Mouse (Mus musculus) heart, embryonic 10.5 days (tissue): ENCODE measurements around the gene Gtf3c6. TPM values are rescaled to one million over a fixed set of nuclear protein-coding genes. Genes with fewer than 3 reads are reported as not detected.

ENCODE experiments used
- DNase-seq: peaks from one replicate; pipeline ENCODE4 v3.0.0-alpha.2; 2017; ENCODE audit warnings: low spot score
- H3K27ac ChIP-seq: fragments of 300-500 bp; sonication (generic); 2 replicates; pipeline ENCODE4 v1.5.1; 2016; ENCODE audit warnings: mild to moderate bottlenecking
- H3K27me3 ChIP-seq: fragments of 300-500 bp; sonication (generic); 2 replicates; pipeline ENCODE4 v1.6.1; 2016; ENCODE audit warnings: mild to moderate bottlenecking; ENCODE audit not compliant: poor library complexity, insufficient read depth, severe bottlenecking
- H3K36me3 ChIP-seq: fragments of 300-500 bp; sonication (generic); 2 replicates; pipeline ENCODE4 v1.6.1; 2016; ENCODE audit warnings: mild to moderate bottlenecking, moderate library complexity
- H3K4me1 ChIP-seq: fragments of 300-500 bp; sonication (generic); 2 replicates; pipeline ENCODE4 v1.6.1; 2016; ENCODE audit warnings: mild to moderate bottlenecking
- H3K4me3 ChIP-seq: fragments of 300-500 bp; sonication (generic); 2 replicates; pipeline ENCODE4 v1.5.1; 2016; ENCODE audit warnings: mild to moderate bottlenecking, moderate library complexity
- H3K9me3 ChIP-seq: fragments of 300-500 bp; sonication (generic); 2 replicates; pipeline ENCODE4 v1.6.1; 2016; ENCODE audit warnings: mild to moderate bottlenecking, moderate library complexity
- WGBS: fragments of 180-500 bp; shearing (Covaris S2); methylation state at CpG from one replicate; pipeline ENCODE4 v1.1.7; 2016; 5-methylcytosine and 5-hydroxymethylcytosine counted together
- polyA plus RNA-seq: library from polyadenylated mRNA; unstranded; fragments of >200 nt; fragmentation: Nextera tagmentation; extraction: Ambion mirVana; gene quantifications from 2 replicates; pipeline ENCODE4 v1.2.1, GENCODE M21; 2016

Gene Gtf3c6
- polyA plus RNA-seq, 1 experiment from 2014 or later, result 126 TPM

DNA sequence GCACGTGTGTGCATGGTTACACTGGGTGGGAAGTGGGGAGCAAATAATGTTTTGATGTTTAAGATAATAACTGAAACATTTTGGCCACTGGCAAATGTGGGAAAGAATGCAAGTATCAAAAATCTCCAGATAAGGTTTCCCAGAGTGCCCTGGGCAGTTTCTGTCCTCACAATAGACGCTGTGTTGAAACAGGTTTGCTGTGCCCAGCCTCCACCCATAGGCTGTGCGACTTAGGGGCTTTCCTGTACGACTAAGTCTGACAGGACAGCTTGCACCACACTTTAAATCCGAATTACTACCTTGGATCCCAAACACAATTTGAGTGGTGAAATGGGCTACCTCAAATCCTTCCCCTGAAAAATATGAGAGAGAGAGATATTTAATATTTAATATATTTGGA is 20.4 kb upstream of the Gtf3c6 start:
- Histone ChIP-seq H3K4me3 (no peak overlapping the region), H3K27ac (no peak overlapping the region), H3K36me3 (peaks cover 6% of the 10 kb centered on the region; the same call in 1 of the 2 replicates), H3K4me1 (0 out of 2 replicates have a peak, but pooled peaks cover 4% of the 10 kb centered on the region), H3K9me3 (no peaks in the 10 kb centered on the region), H3K27me3 (no peaks in the 10 kb centered on the region)
- DNase-seq, result no peak
- WGBS, result 76% methylated on average over 5 of the region's 5 CpGs

- DNase-seq, result no peak
- H3K4me1 ChIP-seq, result 0 out of 2 replicates have a peak, but pooled peaks cover 4% of the 10 kb centered on the region
- H3K9me3 ChIP-seq, result no peaks in the 10 kb centered on the region
- H3K36me3 ChIP-seq, result no peaks in the 10 kb centered on the region
- WGBS, result 66% methylated on average over 7 of the region's 7 CpGs
- no peak overlapping the region for H3K4me3 ChIP-seq
- no peaks in the 10 kb centered on the region for H3K27me3 ChIP-seq
- H3K27ac ChIP-seq, result no peak overlapping the region
Observed at GRCm38 (mm10) chr10:40275991-40276390, 18.1 kb upstream of the Gtf3c6 start.

- no peaks in the 10 kb centered on the region for H3K27me3 ChIP-seq
- H3K4me1 ChIP-seq, result 0 out of 2 replicates have a peak, but pooled peaks cover 4% of the 10 kb centered on the region
- no peaks in the 10 kb centered on the region for H3K36me3 ChIP-seq
- no peaks in the 10 kb centered on the region for H3K9me3 ChIP-seq
- H3K27ac ChIP-seq, result no peak overlapping the region
- no peak overlapping the region for H3K4me3 ChIP-seq
- 82% methylated on average over 5 of the region's 5 CpGs for WGBS
- peak; percentile 82 for DNase-seq
Observed at GRCm38 (mm10) chr10:40273938-40274337, 16.0 kb upstream of the Gtf3c6 start.

DNA sequence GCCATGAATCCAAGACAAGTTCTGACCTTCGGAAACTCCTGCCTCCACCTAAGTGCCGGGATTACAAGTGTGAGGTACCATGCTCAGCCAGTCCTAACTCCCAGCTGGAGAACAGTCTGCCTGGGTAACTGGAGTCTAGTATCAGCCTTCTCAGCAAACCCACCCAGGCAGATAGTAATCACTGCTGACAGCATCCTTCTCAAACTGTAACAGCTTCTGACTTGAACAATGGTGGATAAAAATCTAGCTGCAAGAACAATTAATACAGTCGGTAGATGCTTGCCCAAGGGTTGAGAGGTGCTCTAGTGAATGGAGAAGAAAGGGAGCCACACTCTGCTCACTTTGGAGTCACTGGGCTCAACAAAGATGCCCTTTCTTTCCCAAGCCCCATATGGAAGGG is 13.3 kb upstream of the Gtf3c6 start:
- 79% methylated on average over 3 of the region's 3 CpGs for WGBS
- DNase-seq, result no peak

DNA sequence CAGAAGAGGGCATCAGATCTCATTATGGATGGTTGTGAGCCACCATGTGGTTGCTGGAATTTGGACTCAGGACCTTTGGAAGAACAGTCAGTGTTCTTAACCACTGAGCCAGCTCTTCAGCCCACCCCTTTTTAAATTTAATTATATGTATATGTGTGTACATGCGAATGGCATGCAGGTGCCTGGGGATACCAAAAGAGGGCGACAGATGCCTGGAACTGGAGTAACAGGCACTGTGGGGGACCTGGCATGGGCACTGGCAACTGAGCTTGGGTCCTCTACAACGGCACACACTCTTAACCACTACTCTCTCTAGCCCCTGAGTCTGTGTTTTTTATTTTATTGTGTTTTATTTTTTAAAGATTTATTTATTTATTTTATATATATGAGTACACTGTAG is 7.0 kb upstream of the Gtf3c6 start:
- WGBS, result 76% methylated on average over 3 of the region's 3 CpGs
- no peaks in the 10 kb centered on the region for H3K27me3 ChIP-seq
- H3K4me3 ChIP-seq, result no peak overlapping the region
- peaks cover 5% of the 10 kb centered on the region for H3K4me1 ChIP-seq
- H3K27ac ChIP-seq, result no peak overlapping the region
- no peaks in the 10 kb centered on the region for H3K36me3 ChIP-seq
- H3K9me3 ChIP-seq, result no peaks in the 10 kb centered on the region
- DNase-seq, result no peak

More for the DNA sequence above, 13.3 kb upstream of the Gtf3c6 start:
- H3K4me1 ChIP-seq, result 0 out of 2 replicates have a peak, but pooled peaks cover 4% of the 10 kb centered on the region
- no peaks in the 10 kb centered on the region for H3K36me3 ChIP-seq
- no peak overlapping the region for H3K27ac ChIP-seq
- no peak overlapping the region for H3K4me3 ChIP-seq
- no peaks in the 10 kb centered on the region for H3K27me3 ChIP-seq
- H3K9me3 ChIP-seq, result no peaks in the 10 kb centered on the region

GRCm38 (mm10) chr10:40263691-40264090 is 5.8 kb upstream of the Gtf3c6 start:
- Histone ChIP-seq H3K4me1 (peaks cover 11% of the 10 kb centered on the region), H3K27me3 (no peaks in the 10 kb centered on the region), H3K36me3 (no peaks in the 10 kb centered on the region), H3K27ac (no peak overlapping the region), H3K9me3 (no peaks in the 10 kb centered on the region), H3K4me3 (no peak overlapping the region)
- 82% methylated on average over 4 of the region's 4 CpGs for WGBS
- no peak for DNase-seq

GRCm38 (mm10) chr10:40262200-40262599 is 4.3 kb upstream of the Gtf3c6 start:
- WGBS, result 86% methylated on average over 6 of the region's 6 CpGs
- Histone ChIP-seq H3K4me1 (peaks cover 11% of the 10 kb centered on the region), H3K36me3 (no peaks in the 10 kb centered on the region), H3K4me3 (no peak overlapping the region), H3K9me3 (no peaks in the 10 kb centered on the region), H3K27me3 (no peaks in the 10 kb centered on the region), H3K27ac (no peak overlapping the region)
- no peak for DNase-seq

DNA sequence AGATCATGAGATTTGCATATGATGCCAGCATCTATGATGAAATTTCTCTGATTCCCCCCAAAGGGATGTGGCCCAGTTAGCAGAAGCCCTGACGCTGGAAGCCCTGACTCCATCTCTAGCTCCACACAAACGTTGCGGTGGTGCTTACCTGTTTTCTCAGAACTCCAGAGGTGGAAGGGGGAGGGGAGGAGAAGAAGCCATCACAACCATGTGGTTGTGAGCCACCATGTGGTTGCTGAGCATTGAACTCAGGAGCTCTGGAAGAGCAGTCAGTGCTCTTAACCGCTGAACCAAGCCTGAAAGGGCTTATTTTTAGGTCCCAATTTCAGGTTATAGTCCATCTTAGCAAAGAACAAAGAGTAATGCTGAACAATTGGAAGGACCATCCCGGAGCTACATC is 2.4 kb upstream of the Gtf3c6 start:
- H3K36me3 ChIP-seq, result peaks cover 8% of the 10 kb centered on the region; the same call in 1 of the 2 replicates
- H3K4me3 ChIP-seq, result no peak overlapping the region
- 37% methylated on average over 5 of the region's 5 CpGs for WGBS
- no peaks in the 10 kb centered on the region for H3K27me3 ChIP-seq
- no peaks in the 10 kb centered on the region for H3K9me3 ChIP-seq
- peaks cover 17% of the 10 kb centered on the region for H3K4me1 ChIP-seq
- no peak for DNase-seq
- H3K27ac ChIP-seq, result no peak overlapping the region

GRCm38 (mm10) chr10:40259542-40259941 is 1.6 kb upstream of the Gtf3c6 start:
- no peak for DNase-seq
- no peak overlapping the region for H3K27ac ChIP-seq
- H3K9me3 ChIP-seq, result no peaks in the 10 kb centered on the region
- no peak overlapping the region for H3K4me3 ChIP-seq
- H3K36me3 ChIP-seq, result peaks cover 14% of the 10 kb centered on the region; the same call in 1 of the 2 replicates
- peaks cover 17% of the 10 kb centered on the region for H3K4me1 ChIP-seq
- H3K27me3 ChIP-seq, result no peaks in the 10 kb centered on the region
- WGBS, result 9% methylated on average over 8 of the region's 8 CpGs

GRCm38 (mm10) chr10:40258976-40259375 is 1.1 kb upstream of the Gtf3c6 start:
- WGBS, result 2% methylated on average over 5 of the region's 5 CpGs
- no peak overlapping the region for H3K4me3 ChIP-seq
- peaks cover 17% of the 10 kb centered on the region for H3K4me1 ChIP-seq
- peak overlapping the region; percentile 98; the same call in 1 of the 2 replicates for H3K27ac ChIP-seq
- no peaks in the 10 kb centered on the region for H3K27me3 ChIP-seq
- DNase-seq, result no peak
- no peaks in the 10 kb centered on the region for H3K9me3 ChIP-seq
- peaks cover 18% of the 10 kb centered on the region; the same call in 1 of the 2 replicates for H3K36me3 ChIP-seq

DNA sequence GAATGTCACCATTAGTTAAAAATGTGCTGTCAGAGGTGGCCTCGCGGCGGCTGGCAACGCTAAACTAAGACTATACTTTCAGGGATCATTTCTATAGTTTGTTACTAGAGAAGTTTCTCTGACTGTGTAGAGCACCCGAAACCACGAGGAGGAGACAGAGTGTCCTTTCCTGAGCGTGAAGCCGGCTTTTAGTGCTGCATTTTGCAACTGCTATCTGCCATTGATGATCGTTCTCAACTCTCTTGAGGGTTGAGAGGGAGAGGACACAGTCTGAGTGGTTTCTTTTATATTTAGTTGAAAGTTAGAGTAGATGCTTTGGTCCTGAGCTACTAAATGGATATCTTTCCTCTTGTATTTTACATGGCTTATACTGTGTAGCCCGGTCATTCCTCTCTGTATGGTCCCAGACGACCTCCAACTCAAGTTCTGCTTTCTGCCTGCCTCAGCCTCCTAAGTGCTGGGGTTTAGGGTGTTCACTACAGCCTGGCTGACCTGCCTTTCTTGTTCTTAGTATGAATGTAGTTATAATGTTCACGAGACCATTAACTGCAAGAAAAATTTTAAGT is 576 bp upstream of the Gtf3c6 start:
- peaks cover 22% of the 10 kb centered on the region for H3K36me3 ChIP-seq
- H3K9me3 ChIP-seq, result no peaks in the 10 kb centered on the region
- WGBS, result under 1% methylated on average over 12 of the region's 12 CpGs
- H3K27me3 ChIP-seq, result no peaks in the 10 kb centered on the region
- peaks cover 17% of the 10 kb centered on the region for H3K4me1 ChIP-seq
- peak; percentile 96 for DNase-seq
- peak overlapping the region; percentile 83 for H3K4me3 ChIP-seq
- peak overlapping the region; percentile 98 for H3K27ac ChIP-seq

GRCm38 (mm10) chr10:40256716-40257115 is 1.2 kb downstream of the Gtf3c6 start:
- Histone ChIP-seq H3K36me3 (peaks cover 39% of the 10 kb centered on the region), H3K27me3 (no peaks in the 10 kb centered on the region), H3K4me3 (peak overlapping the region; percentile 83), H3K9me3 (no peaks in the 10 kb centered on the region), H3K27ac (peak overlapping the region; percentile 98), H3K4me1 (peaks cover 17% of the 10 kb centered on the region)
- peak; percentile 91 for DNase-seq
- 8% methylated on average over 5 of the region's 5 CpGs for WGBS

DNA sequence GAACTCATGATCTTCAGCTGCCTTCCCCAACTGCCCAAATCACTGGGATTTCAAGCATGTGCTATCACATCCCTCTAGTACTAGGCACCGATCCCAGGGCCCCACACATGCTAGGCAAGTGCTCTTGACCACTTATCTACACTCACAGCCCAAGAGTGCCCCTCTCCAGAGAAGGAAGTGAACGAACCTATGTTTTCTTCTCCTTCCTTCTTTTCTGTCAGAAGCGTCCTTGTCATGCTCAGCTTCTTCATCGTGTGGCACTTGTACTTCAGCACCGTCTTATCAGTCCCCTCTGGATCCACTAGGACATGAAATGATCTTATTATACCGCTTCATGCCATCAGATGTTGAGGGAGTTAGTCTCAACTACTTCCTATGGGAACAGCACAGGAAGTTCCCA is 6.9 kb downstream of the Gtf3c6 start:
- Histone ChIP-seq H3K9me3 (no peaks in the 10 kb centered on the region), H3K27me3 (no peaks in the 10 kb centered on the region), H3K36me3 (peaks cover 79% of the 10 kb centered on the region), H3K4me1 (0 out of 2 replicates have a peak, but pooled peaks cover 3% of the 10 kb centered on the region), H3K27ac (no peak overlapping the region), H3K4me3 (no peak overlapping the region)
- 70% methylated on average over 6 of the region's 6 CpGs for WGBS
- no peak for DNase-seq

DNA sequence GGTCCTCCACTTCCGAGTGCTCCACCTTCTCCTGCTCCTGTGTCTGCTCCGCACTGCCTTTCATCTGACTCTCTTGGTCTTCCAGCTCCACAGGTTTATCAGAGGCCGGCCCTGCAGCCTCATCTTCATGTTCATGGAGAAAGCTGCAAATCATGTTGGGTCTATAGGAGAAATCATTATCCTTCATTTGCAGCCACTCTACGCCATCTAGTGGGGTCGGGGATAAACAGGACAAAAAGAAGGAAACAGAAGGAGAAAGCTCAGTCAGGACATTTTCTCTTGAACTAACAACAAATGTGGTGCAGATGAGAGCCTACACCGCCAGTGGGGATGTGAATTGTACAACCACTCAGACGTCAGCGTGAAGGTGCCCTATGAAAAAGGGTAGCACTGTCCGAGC is 8.3 kb downstream of the Gtf3c6 start:
- 87% methylated on average over 9 of the region's 9 CpGs for WGBS
- H3K27ac ChIP-seq, result no peak overlapping the region
- 0 out of 2 replicates have a peak, but pooled peaks cover 3% of the 10 kb centered on the region for H3K4me1 ChIP-seq
- peaks cover 68% of the 10 kb centered on the region for H3K36me3 ChIP-seq
- H3K27me3 ChIP-seq, result no peaks in the 10 kb centered on the region
- no peak for DNase-seq
- H3K9me3 ChIP-seq, result no peaks in the 10 kb centered on the region
- no peak overlapping the region for H3K4me3 ChIP-seq
